Mouse (Mus musculus) R1 (cell line): ENCODE measurements around the gene Aldh6a1.

Experiments used
- DNase-seq: peaks from one replicate; pipeline ENCODE4 v3.0.0-alpha.2; 2018; ENCODE audit warnings: low read depth, low spot score

The Aldh6a1 gene

DNA sequence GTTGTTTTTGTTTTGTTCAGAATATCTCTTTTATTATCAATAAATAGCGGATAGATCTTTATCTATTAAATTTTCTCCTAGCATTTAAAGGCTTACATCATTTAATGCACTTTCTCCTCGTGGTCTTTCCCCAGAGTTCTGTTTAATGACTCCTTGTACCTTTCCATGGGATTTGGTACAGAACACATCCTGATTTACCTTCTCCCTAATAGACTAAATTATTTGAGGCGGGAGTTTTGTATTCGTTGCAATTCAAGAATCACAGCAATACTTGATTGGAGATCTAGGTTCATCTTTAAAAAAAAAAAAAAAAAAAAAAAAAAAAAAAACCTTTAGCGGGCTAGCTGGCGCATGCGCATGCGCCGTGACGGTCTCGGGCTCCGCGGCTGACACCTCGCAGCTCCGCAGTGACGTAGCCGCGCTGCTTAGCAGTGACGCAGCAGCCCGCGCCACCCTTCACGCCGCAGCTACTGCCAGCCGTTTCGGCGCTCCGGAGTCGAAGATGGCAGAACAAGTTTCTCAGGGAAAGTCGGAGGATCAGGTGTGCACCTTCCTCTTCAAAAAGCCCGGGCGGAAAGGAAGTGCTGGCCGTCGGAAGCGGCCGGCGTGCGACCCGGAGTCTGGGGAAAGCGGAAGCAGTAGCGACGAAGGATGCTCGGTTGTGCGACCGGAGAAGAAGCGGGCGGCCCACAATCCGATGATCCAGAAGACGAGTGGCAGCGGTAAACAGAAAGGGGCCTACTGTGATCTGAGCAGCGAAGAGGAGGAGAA is 33.8 kb downstream of the Aldh6a1 start, which contains the start of gene Rnf113a2:
Gene Rnf113a2 (plus strand): TSS at position 363 of the 771 bp plus-strand sequence.
- DNase-seq, result peak; percentile 91

DNA sequence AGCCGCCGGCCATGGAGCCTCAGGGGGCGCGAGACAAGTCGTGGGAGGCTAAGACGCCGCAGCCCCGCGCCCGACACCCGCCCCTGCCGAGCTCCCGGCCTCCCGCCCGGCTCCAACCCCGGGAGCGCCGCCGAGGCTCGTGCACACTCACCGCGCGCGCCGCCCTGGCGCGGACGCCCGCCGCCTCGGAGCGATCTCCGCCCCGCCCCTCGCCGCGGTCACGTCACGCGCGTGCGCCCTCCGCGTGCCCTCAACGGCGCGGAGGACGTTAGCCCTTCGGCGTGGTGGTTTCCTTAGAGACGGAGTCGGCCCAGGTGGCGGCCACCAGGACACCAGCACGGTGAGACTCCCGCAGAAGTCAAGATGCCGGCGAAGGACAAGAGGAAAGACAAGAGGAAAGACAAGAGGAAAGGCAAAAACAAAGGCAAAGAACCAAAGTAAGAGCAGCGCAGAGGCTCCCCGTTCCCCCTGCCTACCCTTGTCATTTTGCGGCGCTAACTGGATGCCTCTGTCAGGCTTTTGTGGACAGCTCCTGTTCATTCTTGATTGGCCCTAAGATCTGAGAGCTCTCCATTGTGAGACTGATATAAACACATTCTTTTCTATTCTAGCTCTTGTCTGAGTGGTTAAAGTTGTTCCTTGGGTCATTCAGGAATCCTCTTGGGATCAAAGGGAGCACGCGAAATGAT is 41.8 kb downstream of the Aldh6a1 start, which contains the start of the genes Entpd5 and Bbof1:
Gene Entpd5 (minus strand): TSS at position 211 of the 689 bp plus-strand sequence.
Gene Bbof1 (plus strand): TSS at position 253 of the 689 bp plus-strand sequence.
- DNase-seq, result peak; percentile 87

DNA sequence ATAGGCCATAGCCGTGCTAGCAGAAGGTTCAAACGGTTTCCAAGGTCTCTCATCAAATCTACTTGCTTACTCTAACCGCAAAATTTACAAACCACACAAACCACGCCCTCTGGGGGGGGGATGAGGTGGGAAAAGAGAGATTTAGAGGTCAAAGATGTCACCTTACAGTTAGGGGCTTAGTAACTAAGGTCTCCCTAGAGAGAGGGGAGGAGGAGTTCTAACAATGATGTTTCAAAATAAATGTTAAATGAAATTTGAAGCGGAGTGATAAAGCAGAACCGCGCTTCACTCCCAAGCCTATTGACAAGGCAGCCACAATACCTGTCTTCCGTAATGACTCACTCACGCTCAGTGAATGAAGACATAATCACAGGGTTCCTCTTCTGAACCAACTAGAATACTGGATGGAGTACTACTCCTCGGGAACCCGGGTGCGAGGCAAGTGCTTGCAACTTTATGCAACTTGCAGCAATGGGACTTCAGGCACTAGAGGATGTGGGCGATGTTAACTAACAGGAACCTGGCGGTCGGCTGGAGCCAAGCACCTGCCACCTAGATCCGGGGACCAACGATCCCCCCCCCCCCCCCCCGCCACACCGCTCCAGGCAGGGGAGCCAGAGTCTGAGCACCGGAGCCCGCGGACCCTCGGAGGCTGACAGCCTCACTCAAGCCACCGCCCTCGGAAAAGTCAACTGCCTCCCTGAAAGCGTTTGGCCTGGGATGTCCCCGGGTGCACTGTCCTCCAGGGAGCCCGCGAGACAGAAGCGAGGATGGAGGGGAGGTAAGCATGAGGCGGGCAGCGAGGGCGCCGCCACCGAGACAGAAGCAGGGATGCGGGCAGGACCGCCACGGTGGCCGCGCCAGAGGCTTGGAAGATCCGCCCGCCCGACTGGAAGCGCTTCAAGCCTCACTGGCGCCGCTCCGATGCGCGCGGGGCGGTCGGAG is 42.7 kb downstream of the Aldh6a1 start:
- DNase-seq, result peak; percentile 70

DNA sequence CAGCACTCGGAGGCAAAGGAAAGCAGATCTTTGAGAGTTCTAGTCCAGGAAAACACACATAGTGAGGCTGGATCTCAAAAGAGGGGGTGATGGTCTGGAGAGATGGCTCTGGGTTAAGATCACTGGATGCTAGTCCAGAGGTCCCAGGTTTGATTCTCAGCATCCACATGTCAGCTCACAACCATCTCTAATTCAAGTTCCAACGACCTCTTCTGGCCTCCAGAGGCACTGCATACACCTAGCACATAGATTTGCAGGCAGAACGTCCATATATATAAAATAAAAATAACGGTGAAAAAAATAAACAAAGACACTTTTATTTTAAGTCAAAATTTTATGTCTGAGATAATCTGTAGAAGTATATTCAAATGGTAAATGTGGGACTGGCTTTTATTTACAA is 43.5 kb downstream of the Aldh6a1 start:
- DNase-seq, result peak; percentile 65

DNA sequence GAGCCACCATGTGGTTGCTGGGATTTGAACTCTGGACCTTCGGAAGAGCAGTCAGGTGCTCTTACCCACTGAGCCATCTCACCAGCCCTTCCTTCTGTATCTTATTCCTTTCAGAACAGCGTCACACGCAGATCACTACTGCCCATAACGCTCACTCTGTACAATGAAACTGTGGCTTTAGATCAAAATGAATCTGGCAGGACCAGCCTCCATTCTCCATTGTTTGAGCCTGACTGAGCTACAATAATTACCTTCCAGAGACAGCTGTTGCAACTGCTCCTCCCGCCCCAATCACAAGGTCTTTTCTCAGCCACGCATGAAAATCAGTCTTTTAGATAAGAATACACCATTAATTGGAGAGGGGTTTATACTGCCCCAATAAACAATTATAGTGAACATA is 46.3 kb downstream of the Aldh6a1 start:
- no peak for DNase-seq

DNA sequence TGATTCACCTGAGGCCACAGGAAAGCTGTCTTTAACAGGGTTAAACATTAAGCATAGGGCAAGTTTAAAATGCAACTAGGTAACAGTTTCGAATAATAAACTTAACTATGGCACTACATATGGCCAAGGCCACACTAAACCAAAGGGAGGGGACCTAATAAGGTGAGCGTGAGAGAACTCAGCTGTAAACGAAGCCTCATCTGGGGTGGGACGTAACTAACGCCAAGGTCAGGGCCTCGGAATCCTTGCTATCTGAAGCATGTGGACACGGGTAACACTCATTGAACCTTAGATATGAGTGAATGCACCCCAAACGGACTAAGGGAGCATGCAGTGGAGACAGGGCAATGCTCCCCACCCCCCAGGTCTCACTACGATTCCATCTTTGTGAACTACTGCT is 47.9 kb downstream of the Aldh6a1 start:
- DNase-seq, result no peak

DNA sequence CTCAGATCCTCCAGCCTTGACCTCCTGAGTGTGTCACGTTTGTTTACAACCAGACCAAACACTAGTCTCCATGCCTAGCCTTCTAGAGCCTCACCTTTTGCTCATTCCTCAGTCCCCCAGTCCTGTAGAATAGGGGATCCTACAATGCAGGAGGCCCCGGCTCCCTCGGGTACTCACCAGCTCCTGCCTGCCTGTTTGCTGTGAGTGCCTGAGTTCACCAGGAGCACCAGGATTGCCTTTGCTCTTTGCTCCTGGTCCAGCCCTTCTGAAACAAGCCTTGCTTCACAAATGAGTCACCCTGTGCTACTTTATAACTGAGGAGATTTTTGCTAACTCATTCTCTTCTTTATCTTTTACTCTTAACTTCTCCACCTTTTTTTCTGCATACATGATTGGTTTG is 50.2 kb downstream of the Aldh6a1 start:
- DNase-seq, result no peak

DNA sequence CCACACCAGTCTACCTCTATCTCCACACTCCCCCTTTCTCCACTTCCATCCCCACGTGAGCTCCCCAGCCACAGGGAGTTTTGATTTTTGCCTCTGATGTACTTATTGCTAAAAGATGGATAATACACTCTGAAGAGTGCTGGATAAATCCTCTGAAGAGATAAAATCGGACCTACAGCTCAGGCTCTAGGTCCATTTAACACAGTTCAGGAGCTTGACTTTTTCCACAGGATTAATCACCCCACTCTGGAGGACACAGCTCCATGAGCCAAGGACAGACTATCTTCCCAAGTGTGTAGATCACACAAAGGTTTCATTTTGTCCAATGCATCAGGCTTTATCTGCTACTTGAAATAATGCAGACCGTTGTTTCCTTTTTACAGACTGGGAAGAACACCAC is 50.7 kb downstream of the Aldh6a1 start:
- no peak for DNase-seq

DNA sequence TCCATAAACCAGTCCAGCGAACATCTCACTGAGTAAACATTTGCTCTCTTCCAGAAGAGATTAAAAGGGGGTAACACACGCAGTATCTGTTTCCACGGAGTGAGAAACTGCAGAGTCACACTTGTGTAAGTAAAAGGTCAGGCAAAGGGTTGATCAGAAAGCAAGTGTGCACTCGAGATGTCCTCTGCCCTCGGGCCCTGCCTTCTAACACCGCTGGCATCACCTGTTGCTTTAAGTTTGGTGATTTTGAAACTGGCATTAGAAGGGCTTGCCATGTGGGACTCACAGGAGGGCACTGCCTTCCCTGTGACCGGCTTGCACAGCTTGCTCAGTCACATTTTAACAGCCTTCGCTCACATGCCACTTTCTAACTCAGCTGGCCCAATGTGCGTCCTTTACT is 51.1 kb downstream of the Aldh6a1 start:
- DNase-seq, result no peak

DNA sequence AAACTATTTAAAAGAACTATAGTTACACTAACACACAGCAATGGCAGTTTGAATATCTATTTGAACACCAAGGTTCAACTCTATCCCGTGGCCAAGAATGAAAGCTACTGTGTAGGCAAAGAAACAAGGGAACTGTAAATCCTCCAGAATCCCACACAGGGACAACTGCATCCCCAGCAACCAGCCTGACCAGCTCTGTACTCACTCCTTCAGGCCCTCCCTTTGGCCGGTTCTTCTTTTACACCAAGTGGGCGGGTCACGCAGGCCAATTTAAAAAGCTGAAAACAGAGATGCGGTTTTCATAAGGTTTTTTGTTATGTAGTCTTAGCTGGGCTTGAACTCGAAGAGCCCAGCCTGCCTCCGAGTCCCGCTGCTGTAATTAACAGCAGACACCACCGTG is 51.7 kb downstream of the Aldh6a1 start:
- DNase-seq, result no peak

DNA sequence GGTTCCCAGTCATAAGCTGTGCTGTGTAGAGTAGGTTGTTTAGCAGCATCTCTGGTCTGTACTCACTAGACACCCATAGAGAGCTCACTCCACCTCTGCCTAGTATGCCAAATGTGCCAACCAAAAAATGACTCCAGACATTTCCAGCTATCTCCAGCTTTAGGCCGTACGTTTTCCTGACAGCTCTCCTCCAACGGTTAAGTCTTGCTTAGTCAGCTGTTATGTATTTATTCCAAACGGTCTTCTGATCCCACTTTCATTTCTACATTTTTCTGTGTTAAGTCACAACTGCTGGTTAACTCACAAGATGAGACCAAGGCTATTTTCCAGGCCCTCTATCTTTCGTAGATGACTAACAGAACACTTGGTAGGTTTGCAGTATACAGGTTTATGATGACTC is 52.2 kb downstream of the Aldh6a1 start:
- DNase-seq, result no peak

DNA sequence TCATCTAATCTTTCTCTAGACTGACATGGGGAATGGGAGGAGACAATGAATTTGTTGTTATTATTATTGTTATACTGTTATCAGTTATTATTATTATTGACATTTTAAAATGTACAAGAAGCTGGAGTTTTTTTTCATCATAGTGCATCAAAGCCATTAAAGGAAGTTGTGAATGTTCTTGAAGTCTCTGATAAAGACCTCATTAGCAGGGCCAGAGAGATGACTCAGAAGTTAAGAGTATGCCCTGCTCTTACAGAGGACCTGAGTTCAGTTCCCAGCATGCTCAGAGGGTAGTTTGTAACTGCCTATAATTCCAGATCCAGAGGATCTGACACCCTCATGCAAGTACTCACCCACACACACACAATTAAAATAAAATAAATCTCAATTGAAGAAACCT is 53.1 kb downstream of the Aldh6a1 start:
- no peak for DNase-seq

DNA sequence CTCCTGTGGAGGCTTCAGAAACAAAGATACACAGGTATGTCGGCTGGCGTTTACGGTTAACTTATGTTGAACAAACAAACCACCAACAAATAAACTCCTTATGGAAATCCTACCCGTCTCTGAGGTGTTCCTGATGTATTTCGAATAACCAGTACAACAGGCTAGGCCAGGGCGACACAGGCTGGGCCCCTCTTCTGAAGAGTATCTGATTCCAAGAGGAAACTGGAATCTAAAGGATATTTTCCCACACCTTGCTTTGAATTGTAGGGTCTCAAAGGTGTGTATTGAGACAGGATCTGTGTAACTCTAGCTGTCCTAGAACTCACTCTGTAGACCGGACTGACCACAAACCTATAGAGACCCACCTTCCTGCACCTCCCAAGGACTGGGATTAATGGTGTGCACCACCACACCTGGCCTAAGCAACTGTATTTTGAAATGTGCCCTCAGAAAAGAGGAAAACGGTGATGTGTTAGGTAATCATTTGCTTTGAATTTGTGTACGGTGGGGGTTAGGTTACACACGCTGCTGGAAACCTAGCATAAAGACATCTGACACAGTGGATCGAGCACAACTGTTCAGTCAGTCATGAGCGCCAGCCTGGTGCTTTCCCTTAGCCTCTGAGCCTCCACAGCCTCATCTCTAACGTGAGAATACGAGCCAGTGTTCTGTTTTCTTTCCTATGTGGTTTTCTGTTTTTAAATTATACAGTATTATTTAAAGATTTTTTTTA is 53.7 kb downstream of the Aldh6a1 start:
- no peak for DNase-seq

DNA sequence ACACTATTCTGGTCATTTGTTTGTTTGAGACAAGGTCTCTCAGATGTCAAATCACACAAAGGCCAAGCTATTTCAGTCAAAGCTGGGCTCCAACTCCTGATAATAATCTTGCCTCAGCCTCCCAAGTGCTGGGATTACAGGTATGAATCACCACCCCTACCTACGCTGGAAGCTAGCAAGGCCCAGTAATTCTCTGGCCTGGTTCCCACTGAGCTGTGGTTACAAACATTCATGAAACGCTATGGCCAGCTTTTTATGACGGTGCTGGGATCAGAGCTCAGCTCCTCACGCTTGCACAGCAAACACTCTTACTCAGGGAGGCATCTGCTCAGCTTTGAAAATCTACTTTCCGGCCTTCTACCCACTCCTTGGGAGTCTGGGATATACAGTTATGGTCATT is 57.0 kb downstream of the Aldh6a1 start:
- DNase-seq, result no peak

DNA sequence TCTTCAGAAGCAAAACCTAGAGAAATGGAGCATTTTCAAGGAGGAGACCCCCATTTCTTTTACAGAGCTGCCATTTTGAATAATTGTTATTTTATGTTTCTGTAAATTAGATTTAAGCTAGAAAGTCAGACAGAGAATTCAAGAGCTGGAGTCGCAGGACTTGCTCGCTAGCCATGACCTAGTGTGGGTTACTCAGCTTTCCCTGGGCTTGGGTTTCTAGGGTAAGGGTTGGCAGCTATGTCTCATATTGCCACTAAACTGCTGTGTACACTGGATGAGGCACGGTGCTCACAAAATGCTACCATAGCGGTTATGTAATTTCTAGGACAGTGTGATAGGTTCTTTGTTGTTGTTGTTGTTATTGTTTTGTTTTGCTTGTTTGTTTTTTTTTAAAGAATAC is 58.1 kb downstream of the Aldh6a1 start:
- DNase-seq, result no peak

DNA sequence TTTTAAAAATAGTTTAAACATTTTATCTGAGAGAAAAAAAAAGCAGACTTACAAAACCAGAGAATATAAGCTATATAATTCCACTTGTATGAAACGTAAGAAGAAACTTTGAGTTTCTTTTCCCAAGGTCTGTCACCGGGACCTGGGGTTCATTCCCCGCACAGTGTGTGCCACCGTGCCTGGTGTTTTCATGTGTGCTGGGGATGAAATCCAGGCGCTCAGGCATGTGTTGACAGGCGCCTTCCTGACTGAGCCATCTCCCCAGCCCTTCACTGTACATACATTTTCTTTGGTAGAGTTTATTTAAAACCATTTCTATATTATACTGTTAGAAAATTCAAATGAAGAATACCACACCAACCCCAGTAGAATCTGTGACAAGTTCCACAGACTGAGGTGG is 60.5 kb downstream of the Aldh6a1 start:
- no peak for DNase-seq

DNA sequence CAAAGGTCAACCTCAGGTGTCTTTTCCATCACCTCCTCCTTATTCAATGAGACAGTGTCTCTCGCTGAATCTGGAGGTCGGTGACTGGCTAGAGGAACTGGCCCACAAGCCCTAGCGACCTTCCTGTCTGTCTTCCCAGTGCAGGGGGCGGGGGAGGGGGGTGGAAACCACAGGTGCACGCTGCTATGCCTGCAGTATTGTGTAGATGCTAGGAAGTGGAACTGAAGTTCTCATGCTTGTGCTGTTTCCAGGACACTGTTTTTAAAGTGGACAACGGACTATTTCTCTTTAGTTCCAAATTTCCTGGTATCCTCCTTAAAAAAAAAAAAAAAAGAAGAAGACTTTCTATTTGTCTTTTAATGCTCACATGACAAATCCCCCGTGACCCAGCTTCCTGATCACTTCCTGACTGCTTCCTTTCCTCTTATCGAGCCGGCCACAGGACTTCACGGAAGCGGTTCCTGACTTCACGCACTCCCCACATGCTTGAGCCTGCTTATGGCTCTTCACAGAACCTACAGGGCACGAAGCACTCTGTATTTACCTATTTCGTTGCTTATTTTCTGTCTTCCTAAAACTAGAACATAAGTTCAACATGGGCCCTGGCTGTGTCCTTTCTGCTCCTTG is 61.9 kb downstream of the Aldh6a1 start:
- DNase-seq, result peak; percentile 50

DNA sequence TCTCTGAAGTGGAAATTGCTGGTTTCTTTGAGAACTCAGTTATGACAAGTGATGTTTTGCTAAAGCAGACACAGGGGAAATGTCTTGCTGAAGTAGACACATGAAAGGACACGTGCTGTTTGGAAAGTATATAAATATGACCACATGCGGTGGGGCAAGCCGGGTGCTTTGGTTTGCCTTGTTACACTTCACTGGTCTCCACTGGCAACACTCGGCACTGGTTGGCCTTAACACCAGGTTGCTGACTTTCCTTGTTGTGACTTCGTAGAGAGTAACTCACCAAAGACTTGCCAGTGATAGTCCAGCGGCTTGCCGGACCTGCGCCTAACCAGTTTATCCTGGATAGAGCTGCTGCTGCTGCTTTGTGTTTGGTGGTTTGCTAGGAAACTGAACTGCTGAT is 62.7 kb downstream of the Aldh6a1 start:
- DNase-seq, result no peak

DNA sequence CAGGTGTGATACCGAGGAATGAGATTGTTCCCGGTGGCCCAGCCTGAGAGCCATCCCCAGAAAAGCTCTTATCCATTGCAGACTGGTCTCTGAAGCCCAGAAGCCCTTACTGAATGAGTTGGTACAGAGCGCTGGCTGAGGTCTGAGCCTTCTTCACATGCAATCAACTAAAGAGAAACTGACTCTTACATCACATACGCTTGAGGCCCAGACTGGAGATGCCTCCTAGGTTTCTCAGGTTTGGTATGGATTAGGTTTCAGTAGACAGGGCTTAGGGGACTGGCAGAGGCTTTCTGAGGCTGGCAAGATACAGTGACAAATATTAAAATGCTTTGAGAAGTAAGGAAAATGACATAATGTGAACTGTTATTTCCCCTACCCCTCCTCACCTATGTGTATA is 65.4 kb downstream of the Aldh6a1 start:
- DNase-seq, result no peak

DNA sequence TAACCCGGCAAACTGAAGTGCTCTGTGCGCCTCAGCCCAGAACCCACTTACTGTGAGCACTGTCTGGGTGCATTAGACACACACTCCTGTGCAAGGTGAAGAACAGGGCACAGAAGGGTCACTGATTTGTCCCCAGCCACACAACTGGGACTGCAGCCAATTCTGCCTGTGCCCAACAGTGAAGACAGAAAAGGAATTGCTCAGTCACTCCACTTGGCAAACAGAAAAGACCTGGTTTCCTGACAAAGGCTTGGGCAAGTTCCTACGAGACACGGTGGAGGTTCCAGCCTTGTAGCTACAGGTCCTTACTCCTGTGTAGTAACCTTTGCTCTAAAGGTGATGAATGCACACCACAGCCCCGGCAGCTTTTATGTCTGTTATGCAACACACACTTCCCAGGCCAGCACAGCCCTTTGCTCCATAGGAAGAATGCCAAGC is 66.1 kb downstream of the Aldh6a1 start:
- no peak for DNase-seq

DNA sequence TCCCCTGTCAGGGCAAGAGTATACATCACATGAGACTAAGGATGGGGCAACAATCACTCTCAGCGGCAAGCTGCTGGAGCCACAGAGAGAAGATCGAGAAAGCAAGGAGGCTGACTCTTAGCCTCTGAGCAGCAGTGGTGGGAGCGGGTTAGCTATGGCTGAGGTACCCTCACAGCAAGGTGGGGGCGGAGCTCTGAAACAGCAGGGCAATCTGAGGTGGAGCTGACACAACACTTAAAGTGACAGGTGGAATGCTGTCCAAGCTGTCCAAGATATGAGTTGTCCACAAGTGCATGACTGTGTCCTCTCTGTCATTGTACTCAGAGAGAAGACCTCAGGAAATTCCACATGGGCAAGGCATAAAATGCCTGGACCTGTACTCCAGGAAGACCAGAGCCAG is 68.4 kb downstream of the Aldh6a1 start:
- DNase-seq, result no peak
